Mouse (Mus musculus): ENCODE data around the gene Olfr1404.
"Not testable (repeated sequence)": the region's sequence is repeated elsewhere in the genome, so short reads cannot be mapped to it uniquely, and the experiment has no call there.

The Olfr1404 gene

DNA sequence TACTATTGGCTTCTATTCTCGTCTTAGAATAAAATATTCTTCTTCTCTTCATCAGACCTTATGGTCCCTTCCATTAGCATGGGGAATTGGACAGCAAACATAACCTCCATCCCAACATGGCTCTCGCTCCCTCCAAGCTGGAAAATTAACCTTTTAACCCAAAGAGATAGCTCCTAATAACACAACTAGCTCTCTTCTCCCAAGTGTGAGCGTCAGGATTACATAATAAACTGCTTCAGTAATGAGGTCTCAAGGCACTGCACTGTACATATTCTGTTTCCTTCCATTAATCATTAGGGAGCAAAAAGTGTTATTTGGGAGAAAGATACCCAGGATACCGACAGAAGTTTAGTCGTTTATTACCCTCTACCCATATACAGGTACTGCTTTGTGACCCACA is at the start of gene Olfr1404:
Gene Olfr1404, plus strand, starts transcription at position 301 of the 400 bp plus-strand sequence.
- DNase-seq (ENCODE audit: low spot score in 2 of 2): no peak

DNA sequence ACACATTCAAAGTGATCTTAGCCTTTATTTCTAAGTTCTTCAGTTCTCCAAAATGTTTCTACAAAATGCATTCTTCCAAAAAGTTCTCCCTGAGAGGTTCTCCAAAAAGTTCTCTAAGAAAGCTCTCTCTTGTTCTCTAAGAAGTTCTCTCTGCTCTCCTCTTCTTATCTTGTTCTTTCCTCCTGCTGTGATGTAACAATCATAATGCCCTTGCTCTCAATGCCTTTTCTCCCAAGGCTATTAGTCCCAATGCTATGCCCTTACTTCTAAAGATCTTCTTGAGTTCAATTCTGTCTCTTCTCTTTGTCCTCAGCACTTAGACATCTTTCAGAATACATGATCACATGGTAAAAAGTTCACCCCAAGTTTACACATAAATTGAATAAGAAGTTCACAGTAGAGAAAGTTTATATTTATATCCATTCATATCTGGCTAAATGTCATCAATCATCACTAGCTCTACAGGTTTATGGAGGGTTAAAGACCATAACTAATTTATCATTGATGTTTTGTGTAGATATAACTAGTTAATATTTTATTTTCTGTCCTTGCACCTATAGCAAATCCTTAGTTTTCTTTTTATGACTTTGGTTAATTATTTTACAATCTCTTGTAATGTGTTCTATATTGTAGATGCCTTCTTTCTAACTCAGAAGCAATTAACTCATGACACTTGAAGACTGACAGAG is 37.9 kb upstream of the Olfr1404 start:
- DNase-seq (ENCODE audit: low spot score in 2 of 2): no peak

DNA sequence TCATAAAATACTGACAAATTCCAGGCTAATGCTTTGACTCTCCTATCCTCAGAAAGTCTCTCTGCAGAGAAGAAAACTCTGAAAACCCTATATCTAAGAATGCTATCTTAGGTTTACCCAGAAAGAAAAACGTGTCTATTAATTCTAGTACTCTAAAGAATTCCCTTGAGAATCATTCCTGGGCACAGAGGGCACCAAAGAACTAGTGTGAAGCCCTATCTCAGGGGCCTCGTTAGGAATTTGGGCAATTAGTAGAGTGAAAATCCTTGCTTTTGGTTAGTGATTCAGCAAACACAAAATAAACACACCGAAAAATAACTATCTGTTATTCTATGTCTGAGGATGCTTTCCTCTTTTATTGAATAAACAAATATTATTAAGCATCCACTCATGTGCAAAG is 21.7 kb upstream of the Olfr1404 start, which contains the start of gene Olfr1406:
Gene Olfr1406, minus strand, starts transcription at position 101 of the 400 bp plus-strand sequence.
- DNase-seq (ENCODE audit: low spot score in 2 of 2): no peak

DNA sequence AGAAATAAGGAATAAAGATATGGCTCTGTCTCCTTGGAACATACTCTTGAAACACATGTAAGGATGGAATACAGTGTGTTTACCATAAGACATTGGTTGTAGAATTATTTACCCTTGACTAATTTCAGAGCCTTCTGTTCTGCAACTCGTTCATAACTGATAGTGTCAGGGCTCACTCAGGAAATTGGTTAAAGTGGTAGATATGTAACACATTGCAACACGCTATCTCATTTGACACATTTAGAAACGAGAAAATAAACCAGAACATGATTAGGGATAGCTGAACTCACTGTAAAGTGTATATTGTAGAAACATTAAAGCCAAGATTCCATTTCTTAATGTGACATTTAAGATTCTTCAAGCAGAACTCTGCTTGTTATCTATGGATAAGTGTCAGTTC is 20.1 kb upstream of the Olfr1404 start:
- DNase-seq (ENCODE audit: low spot score in 2 of 2): no peak

DNA sequence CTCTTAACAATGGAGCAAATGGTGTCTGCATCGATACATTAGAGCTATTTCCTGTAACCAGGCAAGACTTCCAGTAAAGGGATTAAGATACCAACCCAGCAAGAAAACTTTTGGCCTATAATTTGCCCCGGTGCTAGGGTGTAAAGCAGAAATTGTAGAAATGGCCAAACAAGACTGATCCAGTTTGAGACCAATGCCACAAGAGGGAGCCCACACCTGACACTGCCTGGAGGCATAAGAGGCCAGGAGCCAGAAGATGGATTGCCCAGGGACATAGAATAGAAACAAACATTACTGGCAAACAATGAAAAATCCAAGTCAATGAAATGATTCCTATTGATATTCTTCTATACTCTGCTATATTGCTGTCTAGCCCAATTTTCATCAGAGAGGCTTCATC is 15.8 kb upstream of the Olfr1404 start:
- no peak for DNase-seq (ENCODE audit: low spot score in 2 of 2)

DNA sequence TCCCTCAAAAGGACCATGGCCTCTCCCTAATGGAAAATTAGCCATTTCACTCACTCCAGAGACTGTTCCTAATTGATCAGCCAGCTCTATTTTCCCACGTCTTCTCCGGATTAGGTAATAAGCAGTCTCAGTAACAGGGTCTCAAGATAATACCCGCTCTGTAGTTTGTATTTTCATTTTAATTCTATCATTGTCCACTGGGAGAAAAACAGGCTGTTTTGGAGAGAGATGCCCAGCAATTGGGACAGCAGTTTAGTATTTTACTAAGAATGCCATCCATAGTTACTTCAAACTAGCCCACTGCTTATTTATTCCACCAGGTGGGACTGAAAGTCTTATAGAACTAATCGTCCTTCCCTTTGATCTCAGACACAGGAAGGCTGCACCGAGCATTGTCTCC is 14.7 kb upstream of the Olfr1404 start, which contains the start of gene Olfr218:
Gene Olfr218, plus strand, starts transcription at position 301 of the 400 bp plus-strand sequence.
- DNase-seq (ENCODE audit: low spot score in 2 of 2): no peak

DNA sequence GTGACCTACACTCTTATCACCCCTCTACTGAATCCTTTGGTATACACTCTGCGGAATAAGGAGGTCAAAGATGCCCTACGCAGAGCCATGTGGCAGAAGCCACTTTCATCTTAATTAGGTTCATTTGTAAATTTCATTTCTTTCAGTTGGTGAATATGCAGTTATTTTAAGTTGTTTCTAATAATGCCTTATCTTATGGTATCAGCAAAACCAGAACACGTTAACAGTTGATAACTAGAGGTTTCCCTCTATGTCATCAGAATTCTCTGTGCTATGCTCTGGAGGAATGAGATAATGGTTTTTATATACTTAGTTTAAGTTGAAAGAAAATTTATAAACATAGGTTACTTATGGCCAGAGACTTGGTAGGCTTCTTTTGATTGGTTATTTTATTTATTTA is 4.3 kb downstream of the Olfr1404 start:
- DNase-seq (ENCODE audit: low spot score in 2 of 2): no peak

DNA sequence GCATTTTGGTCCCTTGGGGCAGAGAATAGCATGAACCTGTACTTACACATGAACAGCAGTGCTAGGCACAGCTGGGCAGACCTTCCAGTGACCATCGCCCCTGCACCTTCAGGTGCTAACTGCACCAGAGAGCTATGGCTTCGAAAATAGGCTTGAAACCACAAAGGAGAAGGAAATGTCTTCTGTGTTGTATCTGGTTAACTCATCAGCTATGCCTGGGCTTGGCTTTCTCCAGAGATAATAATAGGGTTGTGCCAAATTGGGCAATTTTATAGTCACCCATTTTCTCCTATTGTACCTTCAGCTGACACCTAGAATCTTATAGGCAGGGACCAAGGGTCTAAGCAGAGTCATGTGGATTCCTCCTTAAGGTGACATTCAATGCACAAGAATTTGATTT is 14.9 kb downstream of the Olfr1404 start, which contains the start of gene Fcer1a:
Gene Fcer1a, minus strand, starts transcription at position 134 of the 400 bp plus-strand sequence.
- no peak for DNase-seq (ENCODE audit: low spot score in 2 of 2)

DNA sequence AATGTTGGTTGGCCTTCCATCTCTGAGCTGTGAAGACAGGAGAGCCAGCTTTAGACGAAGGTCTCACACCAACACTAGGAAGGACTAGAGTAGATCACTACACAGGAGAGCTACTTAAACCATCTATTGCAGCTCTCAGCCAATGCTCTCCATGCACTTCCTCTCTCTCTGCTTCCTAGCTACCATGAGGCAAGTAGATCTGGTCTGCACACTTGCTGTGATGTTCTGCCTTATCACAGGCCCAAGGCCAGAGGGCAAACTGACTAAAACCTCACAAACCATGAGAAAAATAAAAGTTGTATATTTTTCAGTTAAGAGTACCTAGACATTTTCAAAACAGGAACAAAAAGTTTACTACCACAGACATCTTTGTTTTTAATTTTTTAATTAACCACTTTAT is 24.8 kb downstream of the Olfr1404 start:
- DNase-seq (ENCODE audit: low spot score in 2 of 2): not testable (repeated sequence)

DNA sequence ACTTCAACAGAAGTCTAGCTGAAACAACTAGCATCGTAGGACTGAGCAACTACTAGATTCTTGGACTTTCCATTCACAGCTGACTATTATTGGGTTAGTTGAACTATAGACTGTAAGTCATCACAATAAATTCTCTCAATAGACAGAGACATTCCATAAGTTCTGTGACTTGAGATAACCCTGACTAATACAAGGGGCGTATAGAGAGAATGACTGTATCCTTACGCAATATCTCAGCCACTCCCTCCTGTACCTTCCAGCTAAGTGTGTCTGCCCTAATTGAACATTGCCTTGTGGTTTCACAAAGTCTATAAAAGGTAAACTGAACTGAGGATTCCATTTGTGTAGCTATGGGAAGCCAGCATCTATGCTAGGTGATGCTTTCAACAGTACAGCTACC is 37.7 kb downstream of the Olfr1404 start:
- DNase-seq (ENCODE audit: low spot score in 2 of 2): no peak

DNA sequence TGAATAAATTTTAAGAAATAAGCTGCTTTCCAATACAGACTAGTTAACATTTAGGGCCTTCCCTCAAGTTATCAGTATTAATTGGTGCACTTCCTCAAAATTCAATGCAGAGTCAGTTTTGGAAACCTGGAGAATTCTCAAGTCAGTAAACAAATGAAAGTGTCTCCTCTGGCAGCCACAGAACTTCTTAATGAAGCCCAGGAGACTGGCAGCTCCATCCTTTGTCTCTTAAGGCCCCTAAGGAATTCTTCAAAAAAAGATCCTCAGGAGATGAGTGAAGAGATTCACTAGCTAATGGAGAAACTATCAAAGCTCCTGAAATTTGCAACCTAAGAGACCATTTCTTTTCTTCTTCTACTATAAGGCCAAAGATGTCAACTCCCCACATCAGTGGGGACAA is 53.5 kb downstream of the Olfr1404 start, which contains the start of gene Olfr418:
Gene Olfr418, plus strand, starts transcription at position 301 of the 400 bp plus-strand sequence.
- no peak for DNase-seq (ENCODE audit: low spot score in 2 of 2)

Data from frontal cortex, postnatal 14 days (tissue).